Comparison of ENCODE assay signal across 9 mouse cellular contexts in the genomic region with DNA sequence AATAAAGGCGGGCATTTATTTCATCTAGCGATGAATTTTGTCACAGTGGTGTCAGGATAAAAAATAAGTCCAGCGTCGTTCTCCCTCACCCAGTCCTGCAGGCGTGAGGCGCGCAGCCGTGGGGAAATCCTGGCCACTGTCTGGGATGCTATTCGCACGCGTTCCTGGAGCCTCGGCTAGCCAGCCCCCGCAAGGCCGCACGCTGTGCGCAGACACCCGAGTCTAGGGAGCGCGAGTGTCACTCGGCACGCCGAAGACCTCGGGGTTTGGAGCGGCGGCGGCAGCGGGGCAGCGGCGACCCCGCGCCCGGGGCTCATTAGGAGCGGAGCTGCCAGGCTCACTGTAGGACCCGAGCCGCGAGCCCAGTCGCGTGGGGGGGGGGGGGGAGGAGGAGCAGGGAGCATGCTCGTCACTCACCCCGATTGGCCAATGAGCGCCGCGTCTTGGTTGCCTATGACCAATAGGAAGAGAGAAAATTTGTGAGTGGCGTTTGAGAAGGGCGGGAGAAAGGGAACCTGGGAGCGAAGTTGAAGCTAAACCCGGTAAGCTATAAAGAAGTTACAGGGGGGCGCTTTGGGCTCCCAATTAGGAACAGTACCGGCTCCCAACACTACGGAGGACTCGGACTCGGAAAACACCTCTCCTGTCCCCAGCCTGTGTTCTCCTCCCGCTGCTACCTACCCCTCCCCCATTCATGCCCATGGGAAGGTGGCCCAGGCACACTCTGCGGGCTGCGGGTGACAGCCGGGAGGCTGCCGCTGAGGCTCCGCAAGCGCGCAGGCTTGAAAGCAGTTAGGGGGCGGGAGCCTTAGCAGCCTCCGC. TPM values are rescaled to one million over a fixed set of nuclear protein-coding genes. Genes with fewer than 3 reads are reported as not detected.
A peak's percentile ranks its signal among the peaks of the same experiment; 100 is the strongest.
DNase-seq lines count a peak whose midpoint lies in the region; ATAC-seq and TF ChIP-seq lines count a peak whose summit lies in the region.
"Had no signal": no experiment of that assay in that cellular context is flagged by ENCODE, and none has a peak within 500 bp of the region (broad histone marks: within the 10 kb centered on the region; RNA-seq: fewer than 3 reads in every experiment).

A gene (plus strand): TSS at position 585 of the 822 bp plus-strand sequence.

- under 1% methylated on average over 56 of the region's 62 CpGs for WGBS in forebrain, embryonic 12.5 days
- WGBS in hindbrain, embryonic 16.5 days = 0% methylated on average over 57 of the region's 62 CpGs
- 1% methylated on average over 62 of the region's 62 CpGs for WGBS in liver, adult 2 months
- WGBS in midbrain, postnatal 0 days = 1% methylated on average over 59 of the region's 62 CpGs

- H3K79me2 ChIP-seq in liver, adult 2 months (ENCODE audit: control insufficient read depth, insufficient read depth, low read length) = no peaks in the 10 kb centered on the region

- H3K27me3 ChIP-seq in forebrain, embryonic 12.5 days = peaks cover 86% of the 10 kb centered on the region
- peaks cover 67% of the 10 kb centered on the region for H3K27me3 ChIP-seq in hindbrain, embryonic 16.5 days (replicated peaks; ENCODE audit: control insufficient read depth, insufficient read depth, low read length)
- peaks cover 36% of the 10 kb centered on the region for H3K27me3 ChIP-seq in liver, adult 2 months (ENCODE audit: control insufficient read depth, insufficient read depth, low read length)
- peaks cover 80% of the 10 kb centered on the region for H3K27me3 ChIP-seq in midbrain, postnatal 0 days (ENCODE audit: insufficient read depth, low read length)

- no peaks in the 10 kb centered on the region for H3K9me3 ChIP-seq in forebrain, embryonic 12.5 days
- H3K9me3 ChIP-seq in hindbrain, embryonic 16.5 days (ENCODE audit: control insufficient read depth, low read length) = no peaks in the 10 kb centered on the region
- no peaks in the 10 kb centered on the region for H3K9me3 ChIP-seq in midbrain, postnatal 0 days (ENCODE audit: low read length)

- no peak for TF ChIP-seq CTCF in liver, adult 2 months (IDR thresholded peaks at IDR 0.05; ENCODE audit: low read depth, low read length)
- TF ChIP-seq CTCF in midbrain, postnatal 0 days (IDR thresholded peaks at IDR 0.05) = no peak

- 0 out of 2 replicates have a peak within 1 kb of the TSS, but pooled peaks have one; percentile 25 for H3K27ac ChIP-seq in forebrain, embryonic 12.5 days
- no peak within 1 kb of the TSS for H3K27ac ChIP-seq in hindbrain, embryonic 16.5 days (ENCODE audit: low read depth, low read length)
- no peak within 1 kb of the TSS for H3K27ac ChIP-seq in liver, adult 2 months (replicated peaks; ENCODE audit: insufficient read depth, low read depth, low read length)
- no peak within 1 kb of the TSS for H3K27ac ChIP-seq in midbrain, postnatal 0 days (ENCODE audit: low read depth, low read length)

- no peak for TF ChIP-seq POLR2A in liver, adult 2 months (IDR thresholded peaks at IDR 0.05; ENCODE audit: extremely low read depth, insufficient read depth, low read length)

- peak; percentile 50 to 68 for DNase-seq in left cerebral cortex, postnatal 14 days (ENCODE audit: low spot score in 2 of 2)
- no peak for DNase-seq in left cerebral cortex, adult 8-10 months (ENCODE audit: low spot score in 2 of 2)
- DNase-seq in brain, adult 2 months (ENCODE audit: low read depth, low spot score) = peak; percentile 68
- peak; percentile 48 for DNase-seq in liver, adult 2 months (ENCODE audit: extremely low read depth, low read depth, low spot score)
- DNase-seq in midbrain, postnatal 0 days (ENCODE audit: low spot score) = peak; percentile 89
- no peak for DNase-seq in T-cell, adult 2 months (ENCODE audit: low spot score)

- H3K4me2 ChIP-seq in forebrain, embryonic 12.5 days = peak within 1 kb of the TSS; percentile 90
- peak within 1 kb of the TSS; percentile 90 for H3K4me2 ChIP-seq in hindbrain, embryonic 16.5 days (ENCODE audit: low read length)
- peak within 1 kb of the TSS; percentile 62 for H3K4me2 ChIP-seq in midbrain, postnatal 0 days (ENCODE audit: low read depth, low read length, poor library complexity, severe bottlenecking)

- ATAC-seq in forebrain, embryonic 12.5 days (ENCODE audit: low FRiP score) = peak; percentile 97
- peak; percentile 95 for ATAC-seq in hindbrain, embryonic 16.5 days
- peak; percentile 90 for ATAC-seq in midbrain, postnatal 0 days (ENCODE audit: low FRiP score)

- peaks cover 18% of the 10 kb centered on the region for H3K4me1 ChIP-seq in forebrain, embryonic 12.5 days
- H3K4me1 ChIP-seq in hindbrain, embryonic 16.5 days (ENCODE audit: control insufficient read depth, insufficient read depth, low read depth, low read length) = peaks cover 13% of the 10 kb centered on the region
- no peaks in the 10 kb centered on the region; the same call in none of the 2 replicates for H3K4me1 ChIP-seq in liver, adult 2 months (ENCODE audit: control insufficient read depth, insufficient read depth, low read length)
- H3K4me1 ChIP-seq in midbrain, postnatal 0 days (ENCODE audit: insufficient read depth, low read length) = 0 out of 2 replicates have a peak, but pooled peaks cover 6% of the 10 kb centered on the region

- H3K4me3 ChIP-seq in forebrain, embryonic 12.5 days (replicated peaks) = peak within 1 kb of the TSS; percentile 51
- peak within 1 kb of the TSS; percentile 50 for H3K4me3 ChIP-seq in hindbrain, embryonic 16.5 days (ENCODE audit: low read length)
- peak within 1 kb of the TSS; percentile 42; the same call in 1 of the 2 replicates for H3K4me3 ChIP-seq in liver, adult 2 months (ENCODE audit: insufficient read depth, low read depth, low read length)
- H3K4me3 ChIP-seq in midbrain, postnatal 0 days (ENCODE audit: low read depth, low read length) = peak within 1 kb of the TSS; percentile 36
- H3K4me3 ChIP-seq: myocyte had no signal

- intact Hi-C loops in left cerebral cortex, postnatal 14 days (cut with DNase I) = loop anchor here (5.0 kb wide), 1 partner anchor 1128 kb away; a partner anchor contains a TSS

- H3K36me3 ChIP-seq in forebrain, embryonic 12.5 days (replicated peaks) = no peaks in the 10 kb centered on the region
- H3K36me3 ChIP-seq in hindbrain, embryonic 16.5 days (ENCODE audit: control insufficient read depth, insufficient read depth, low read length) = no peaks in the 10 kb centered on the region
- H3K36me3 ChIP-seq in liver, adult 2 months (ENCODE audit: control insufficient read depth, insufficient read depth, low read length) = no peaks in the 10 kb centered on the region
- no peaks in the 10 kb centered on the region for H3K36me3 ChIP-seq in midbrain, postnatal 0 days (ENCODE audit: insufficient read depth, low read length)

- H3K9ac ChIP-seq in forebrain, embryonic 12.5 days = peak within 1 kb of the TSS; percentile 38
- peak within 1 kb of the TSS; percentile 32; the same call in 1 of the 2 replicates for H3K9ac ChIP-seq in hindbrain, embryonic 16.5 days (ENCODE audit: low read depth, low read length)
- H3K9ac ChIP-seq in liver, adult 2 months (ENCODE audit: low read depth, low read length) = no peak within 1 kb of the TSS
- H3K9ac ChIP-seq in midbrain, postnatal 0 days (replicated peaks; ENCODE audit: low read length, poor library complexity, severe bottlenecking) = no peak within 1 kb of the TSS

RNA-seq across cellular contexts. Expression of the gene that starts here (rescaled TPM):
- under 1 TPM in 1 of 2 experiments, not detected in 1; 0.38 TPM for total RNA-seq in left cerebral cortex, postnatal 14 days (2021)
- under 1 TPM; 0.06 to 0.60 (median 0.44) TPM for total RNA-seq in left cerebral cortex, adult 8-10 months (2022)
- polyA plus RNA-seq in forebrain, embryonic 12.5 days (2016; fragmentation: Nextera tagmentation; extraction: Ambion mirVana) = 7.7 and 8.3 TPM in 2 replicates
- 0.05 and 0.17 TPM in 2 replicates for polyA plus RNA-seq in hindbrain, embryonic 16.5 days (2015; fragmentation: Nextera tagmentation; extraction: Ambion mirVana)
- total RNA-seq in liver, adult 2 months (2014; rRNA removed) = not detected in 2 replicates
- polyA plus RNA-seq in liver, adult 2 months (2012; rRNA removed) = not detected in 2 replicates
- 1.6 and 2.5 TPM in 2 replicates for total RNA-seq in midbrain, postnatal 0 days (2014; rRNA removed)
- 0.96 and 2.1 TPM in 2 replicates for polyA plus RNA-seq in midbrain, postnatal 0 days (2015; fragmentation: Nextera tagmentation; extraction: Ambion mirVana)

Comparison
In these comparisons a context has a peak if more than half of its experiments do, and no peak if none do; other contexts are left out.
1. Peak in DNase-seq in left cerebral cortex, postnatal 14 days; RNA of the gene not detected or under 1 TPM.
2. Peak in ATAC-seq, H3K4me3 ChIP-seq, H3K9ac ChIP-seq and H3K4me2 ChIP-seq in hindbrain, embryonic 16.5 days; RNA of the gene not detected or under 1 TPM.
3. Peak in DNase-seq and H3K4me3 ChIP-seq in liver, adult 2 months; RNA of the gene not detected or under 1 TPM.
4. DNase-seq: peak in brain, adult 2 months (single experiment) and midbrain, postnatal 0 days (single experiment); none in left cerebral cortex, adult 8-10 months (0 of 2) and T-cell, adult 2 months (single experiment).
5. Peak in every context shown above with its lines, with median percentiles within 50 percentile points of each other: ATAC-seq, H3K4me2 ChIP-seq and H3K4me3 ChIP-seq.